Comparison of ENCODE assay signal across 8 mouse cellular contexts in genomic region chr7:73541412-73542130, GRCm38 (mm10). TPM values are rescaled to one million over a fixed set of nuclear protein-coding genes. Genes with fewer than 3 reads are reported as not detected.
DNase-seq lines count a peak whose midpoint lies in the region; ATAC-seq and TF ChIP-seq lines count a peak whose summit lies in the region.

Gene Chd2, minus strand, starts transcription at chr7:73541830.

- H3K9ac ChIP-seq in hindbrain, postnatal 0 days (replicated peaks; ENCODE audit: low read length), result peak within 1 kb of the TSS; percentile 68

- ATAC-seq in hindbrain, postnatal 0 days, result peak; percentile 53

- DNase-seq in urinary bladder, adult 2 months (ENCODE audit: low spot score), result peak; percentile 71
- no peak for DNase-seq in urinary bladder, postnatal 4 days (ENCODE audit: low spot score in 2 of 2)
- peak; percentile 58 for DNase-seq in gastrocnemius, postnatal 10 days
- DNase-seq in hindbrain, postnatal 0 days (ENCODE audit: low spot score), result peak; percentile 81
- DNase-seq in left cerebral cortex, postnatal 36 days (ENCODE audit: low spot score in 2 of 2), result peak; percentile 52 to 65
- DNase-seq in mesoderm, embryonic 11.5 days (ENCODE audit: low read depth, low spot score), result peak; percentile 87

- H3K9me3 ChIP-seq in hindbrain, postnatal 0 days (ENCODE audit: low read length), result no peaks in the 10 kb centered on the region

- no peaks in the 10 kb centered on the region for H3K27me3 ChIP-seq in hindbrain, postnatal 0 days (ENCODE audit: insufficient read depth, low read length)
- H3K27me3 ChIP-seq in small intestine, adult 2 months (ENCODE audit: control insufficient read depth, insufficient read depth, low read length), result no peaks in the 10 kb centered on the region

- TF ChIP-seq POLR2A in cortical plate, adult 2 months (IDR thresholded peaks at IDR 0.05; ENCODE audit: extremely low read depth, insufficient read depth, low read length), result peak; percentile 90
- peak; percentile 97 for TF ChIP-seq POLR2A in small intestine, adult 2 months (IDR thresholded peaks at IDR 0.05; ENCODE audit: low read depth, low read length)

- H3K36me3 ChIP-seq in hindbrain, postnatal 0 days (ENCODE audit: insufficient read depth, low read length), result no peaks in the 10 kb centered on the region
- peaks cover 17% of the 10 kb centered on the region for H3K36me3 ChIP-seq in small intestine, adult 2 months (ENCODE audit: control insufficient read depth, insufficient read depth, low read length)

- H3K4me2 ChIP-seq in hindbrain, postnatal 0 days (ENCODE audit: low read depth, low read length), result peak within 1 kb of the TSS; percentile 71

- peak within 1 kb of the TSS; percentile 100 for H3K27ac ChIP-seq in cortical plate, adult 2 months (ENCODE audit: insufficient read depth, low read length)
- H3K27ac ChIP-seq in hindbrain, postnatal 0 days, result peak within 1 kb of the TSS; percentile 94
- H3K27ac ChIP-seq in small intestine, adult 2 months (ENCODE audit: insufficient read depth, low read depth, low read length), result peak within 1 kb of the TSS; percentile 95

- TF ChIP-seq CTCF in cortical plate, adult 2 months (IDR thresholded peaks at IDR 0.05; ENCODE audit: extremely low read depth, insufficient read depth, low read length), result no peak
- no peak for TF ChIP-seq CTCF in hindbrain, postnatal 0 days (IDR thresholded peaks at IDR 0.05; ENCODE audit: low read depth)
- no peak for TF ChIP-seq CTCF in small intestine, adult 2 months (IDR thresholded peaks at IDR 0.05; ENCODE audit: extremely low read depth, insufficient read length, insufficient replicate concordance, low read depth, low read length)

- peak within 1 kb of the TSS; percentile 70 for H3K4me3 ChIP-seq in cortical plate, adult 2 months (ENCODE audit: insufficient read depth, low read length)
- peak within 1 kb of the TSS; percentile 53 for H3K4me3 ChIP-seq in hindbrain, postnatal 0 days (ENCODE audit: low read length)
- H3K4me3 ChIP-seq in small intestine, adult 2 months (ENCODE audit: low read depth, low read length), result peak within 1 kb of the TSS; percentile 72

- H3K4me1 ChIP-seq in cortical plate, adult 2 months (ENCODE audit: control insufficient read depth, insufficient read depth, low read length), result peaks cover 5% of the 10 kb centered on the region
- peaks cover 7% of the 10 kb centered on the region; the same call in 1 of the 2 replicates for H3K4me1 ChIP-seq in hindbrain, postnatal 0 days (ENCODE audit: insufficient read depth, low read length)
- peaks cover 5% of the 10 kb centered on the region; the same call in 1 of the 2 replicates for H3K4me1 ChIP-seq in small intestine, adult 2 months (ENCODE audit: control insufficient read depth, insufficient read depth, insufficient read length, low read length)

- WGBS in hindbrain, postnatal 0 days, result under 1% methylated on average over 15 of the region's 15 CpGs
- WGBS in small intestine, adult 2 months, result under 1% methylated on average over 15 of the region's 15 CpGs

- intact Hi-C loops in left cerebral cortex, postnatal 36 days (cut with DNase I), result loop anchor here (2.0 kb wide), 1 partner anchor 15 kb away; no protein-coding TSS in a partner anchor

RNA-seq across cellular contexts. Expression of gene Chd2, which starts in this region (rescaled TPM):
- 25.6 and 27.3 TPM in 2 replicates for polyA plus RNA-seq in urinary bladder, adult 2 months (2012; rRNA removed)
- polyA plus RNA-seq in cortical plate, adult 2 months (2012; rRNA removed), result 31.6 and 33.5 TPM in 2 replicates
- 10 to 100 TPM; 42.9 to 57.0 TPM for total RNA-seq in gastrocnemius, postnatal 10 days (2021)
- total RNA-seq in hindbrain, postnatal 0 days (2014; rRNA removed), result 33.4 and 35.2 TPM in 2 replicates
- 36.1 and 40.7 TPM in 2 replicates for polyA plus RNA-seq in hindbrain, postnatal 0 days (2015; fragmentation: Nextera tagmentation; extraction: Ambion mirVana)
- 10 to 100 TPM; 35.8 to 59.8 TPM for total RNA-seq in left cerebral cortex, postnatal 36 days (2021)
- 12.3 and 28.0 TPM in 2 replicates for polyA plus RNA-seq in small intestine, adult 2 months (2012; rRNA removed)

Comparison
In these comparisons a context has a peak if more than half of its experiments do, and no peak if none do; other contexts are left out.
1. DNase-seq: peak in urinary bladder, adult 2 months (single experiment), gastrocnemius, postnatal 10 days (single experiment), hindbrain, postnatal 0 days (single experiment), left cerebral cortex, postnatal 36 days (2 of 2) and mesoderm, embryonic 11.5 days (single experiment); none in urinary bladder, postnatal 4 days (0 of 2).
2. Peak in every context shown above with its lines, with median percentiles within 50 percentile points of each other: H3K27ac ChIP-seq and H3K4me3 ChIP-seq.